Mouse (Mus musculus): Measurements from ENCODE around the gene Cltc. TPM values are rescaled to one million over a fixed set of nuclear protein-coding genes. Genes with fewer than 3 reads are reported as not detected.
A peak's percentile ranks its signal among the peaks of the same experiment; 100 is the strongest.

Cltc gene
- total RNA-seq, 1 experiment, result 176 TPM

GRCm38 (mm10) chr11:86701151-86701550, 56.2 kb downstream of the Cltc start:
- TF ChIP-seq MAFK (IDR thresholded peaks at IDR 0.05; ENCODE audit: insufficient read depth, low read depth, low read length) (no peak), ZNF384 (IDR thresholded peaks at IDR 0.05; ENCODE audit: low read depth, low read length) (no peak), CHD2 (IDR thresholded peaks at IDR 0.05; ENCODE audit: low read depth, low read length) (no peak), ZC3H11A (IDR thresholded peaks at IDR 0.05; ENCODE audit: borderline replicate concordance, low read depth, low read length) (no peak), HCFC1 (IDR thresholded peaks at IDR 0.05; ENCODE audit: borderline replicate concordance, insufficient read depth, low read length) (no peak)

GRCm38 (mm10) chr11:86695461-86695860, 61.9 kb downstream of the Cltc start:
- peaks cover 10% of the 10 kb centered on the region for H3K36me3 ChIP-seq (ENCODE audit: control insufficient read depth, insufficient read depth, low read length, poor library complexity, severe bottlenecking)
- in situ Hi-C loops (cut with MboI; ENCODE audit: low sequenced_read_pairs in 2 of 2, unreplicated experiment in 2 of 2), result no loop called here

More at GRCm38 (mm10) chr11:86701151-86701550, 56.2 kb downstream of the Cltc start:
- Histone ChIP-seq H3K9ac (ENCODE audit: insufficient read depth, low read depth, low read length, poor library complexity, severe bottlenecking) (no peak overlapping the region), H3K4me3 (ENCODE audit: insufficient read depth in 1 of 2, low read depth in 1 of 2, low read length in 2 of 2, poor library complexity in 1 of 2, severe bottlenecking in 1 of 2) (no peak overlapping the region), H3K27ac (ENCODE audit: insufficient read depth, low read depth, low read length, poor library complexity, severe bottlenecking) (no peak overlapping the region), H3K4me1 (ENCODE audit: control insufficient read depth in 2 of 2, insufficient read depth in 2 of 2, low read length in 2 of 2, poor library complexity in 1 of 2) (peaks cover 0 to 4% of the 10 kb centered on the region in 2 experiments; a peak in 1 of 4 replicates), H3K9me3 (ENCODE audit: control insufficient read depth, insufficient read depth, low read depth, low read length) (no peaks in the 10 kb centered on the region), H3K36me3 (ENCODE audit: control insufficient read depth, insufficient read depth, low read length, poor library complexity, severe bottlenecking) (peaks cover 17% of the 10 kb centered on the region)
- peak; percentile 39 for DNase-seq (ENCODE audit: low read depth, low spot score)
- in situ Hi-C loops (cut with MboI; ENCODE audit: low sequenced_read_pairs in 2 of 2, unreplicated experiment in 2 of 2), result no loop called here

GRCm38 (mm10) chr11:86692546-86692945, 64.8 kb downstream of the Cltc start:
- H3K4me3 ChIP-seq (ENCODE audit: insufficient read depth in 1 of 2, low read depth in 1 of 2, low read length in 2 of 2, poor library complexity in 1 of 2, severe bottlenecking in 1 of 2), result no peak overlapping the region
- H3K4me1 ChIP-seq (ENCODE audit: control insufficient read depth in 2 of 2, insufficient read depth in 2 of 2, low read length in 2 of 2, poor library complexity in 1 of 2), result no peaks in the 10 kb centered on the region
- in situ Hi-C loops (cut with MboI; ENCODE audit: low sequenced_read_pairs in 2 of 2, unreplicated experiment in 2 of 2), result no loop called here
- TF ChIP-seq ZNF384 (IDR thresholded peaks at IDR 0.05; ENCODE audit: low read depth, low read length) (no peak), HCFC1 (IDR thresholded peaks at IDR 0.05; ENCODE audit: borderline replicate concordance, insufficient read depth, low read length) (no peak), ZC3H11A (IDR thresholded peaks at IDR 0.05; ENCODE audit: borderline replicate concordance, low read depth, low read length) (no peak), CHD2 (IDR thresholded peaks at IDR 0.05; ENCODE audit: low read depth, low read length) (no peak), MAFK (IDR thresholded peaks at IDR 0.05; ENCODE audit: insufficient read depth, low read depth, low read length) (no peak)
- no peaks in the 10 kb centered on the region for H3K9me3 ChIP-seq (ENCODE audit: control insufficient read depth, insufficient read depth, low read depth, low read length)
- no peak for DNase-seq (ENCODE audit: low read depth, low spot score)
- no peak overlapping the region for H3K27ac ChIP-seq (ENCODE audit: insufficient read depth, low read depth, low read length, poor library complexity, severe bottlenecking)
- peaks cover 10% of the 10 kb centered on the region for H3K36me3 ChIP-seq (ENCODE audit: control insufficient read depth, insufficient read depth, low read length, poor library complexity, severe bottlenecking)
- no peak overlapping the region for H3K9ac ChIP-seq (ENCODE audit: insufficient read depth, low read depth, low read length, poor library complexity, severe bottlenecking)

More at GRCm38 (mm10) chr11:86695461-86695860, 61.9 kb downstream of the Cltc start:
- Histone ChIP-seq H3K27ac (ENCODE audit: insufficient read depth, low read depth, low read length, poor library complexity, severe bottlenecking) (no peak overlapping the region), H3K9ac (ENCODE audit: insufficient read depth, low read depth, low read length, poor library complexity, severe bottlenecking) (no peak overlapping the region), H3K4me3 (ENCODE audit: insufficient read depth in 1 of 2, low read depth in 1 of 2, low read length in 2 of 2, poor library complexity in 1 of 2, severe bottlenecking in 1 of 2) (no peak overlapping the region), H3K4me1 (ENCODE audit: control insufficient read depth in 2 of 2, insufficient read depth in 2 of 2, low read length in 2 of 2, poor library complexity in 1 of 2) (peaks cover 0 to 4% of the 10 kb centered on the region in 2 experiments; a peak in 1 of 4 replicates), H3K9me3 (ENCODE audit: control insufficient read depth, insufficient read depth, low read depth, low read length) (no peaks in the 10 kb centered on the region)
- TF ChIP-seq ZNF384 (IDR thresholded peaks at IDR 0.05; ENCODE audit: low read depth, low read length) (no peak), MAFK (IDR thresholded peaks at IDR 0.05; ENCODE audit: insufficient read depth, low read depth, low read length) (no peak), ZC3H11A (IDR thresholded peaks at IDR 0.05; ENCODE audit: borderline replicate concordance, low read depth, low read length) (no peak), CHD2 (IDR thresholded peaks at IDR 0.05; ENCODE audit: low read depth, low read length) (no peak), HCFC1 (IDR thresholded peaks at IDR 0.05; ENCODE audit: borderline replicate concordance, insufficient read depth, low read length) (no peak)
- DNase-seq (ENCODE audit: low read depth, low spot score), result no peak

GRCm38 (mm10) chr11:86691956-86692355, 65.4 kb downstream of the Cltc start:
- no peak overlapping the region for H3K27ac ChIP-seq (ENCODE audit: insufficient read depth, low read depth, low read length, poor library complexity, severe bottlenecking)
- H3K9me3 ChIP-seq (ENCODE audit: control insufficient read depth, insufficient read depth, low read depth, low read length), result no peaks in the 10 kb centered on the region
- TF ChIP-seq ZC3H11A (IDR thresholded peaks at IDR 0.05; ENCODE audit: borderline replicate concordance, low read depth, low read length), result no peak
- no peak for TF ChIP-seq ZNF384 (IDR thresholded peaks at IDR 0.05; ENCODE audit: low read depth, low read length)
- TF ChIP-seq HCFC1 (IDR thresholded peaks at IDR 0.05; ENCODE audit: borderline replicate concordance, insufficient read depth, low read length), result no peak
- no peak for TF ChIP-seq MAFK (IDR thresholded peaks at IDR 0.05; ENCODE audit: insufficient read depth, low read depth, low read length)
- TF ChIP-seq CHD2 (IDR thresholded peaks at IDR 0.05; ENCODE audit: low read depth, low read length), result no peak
- H3K4me1 ChIP-seq (ENCODE audit: control insufficient read depth in 2 of 2, insufficient read depth in 2 of 2, low read length in 2 of 2, poor library complexity in 1 of 2), result no peaks in the 10 kb centered on the region
- no peak overlapping the region for H3K4me3 ChIP-seq (ENCODE audit: insufficient read depth in 1 of 2, low read depth in 1 of 2, low read length in 2 of 2, poor library complexity in 1 of 2, severe bottlenecking in 1 of 2)
- H3K36me3 ChIP-seq (ENCODE audit: control insufficient read depth, insufficient read depth, low read length, poor library complexity, severe bottlenecking), result peaks cover 13% of the 10 kb centered on the region
- in situ Hi-C loops (cut with MboI; ENCODE audit: low sequenced_read_pairs in 2 of 2, unreplicated experiment in 2 of 2), result no loop called here
- H3K9ac ChIP-seq (ENCODE audit: insufficient read depth, low read depth, low read length, poor library complexity, severe bottlenecking), result no peak overlapping the region
- DNase-seq (ENCODE audit: low read depth, low spot score), result no peak
